Mouse (Mus musculus): ENCODE results near the gene Rpl13.

DNA sequence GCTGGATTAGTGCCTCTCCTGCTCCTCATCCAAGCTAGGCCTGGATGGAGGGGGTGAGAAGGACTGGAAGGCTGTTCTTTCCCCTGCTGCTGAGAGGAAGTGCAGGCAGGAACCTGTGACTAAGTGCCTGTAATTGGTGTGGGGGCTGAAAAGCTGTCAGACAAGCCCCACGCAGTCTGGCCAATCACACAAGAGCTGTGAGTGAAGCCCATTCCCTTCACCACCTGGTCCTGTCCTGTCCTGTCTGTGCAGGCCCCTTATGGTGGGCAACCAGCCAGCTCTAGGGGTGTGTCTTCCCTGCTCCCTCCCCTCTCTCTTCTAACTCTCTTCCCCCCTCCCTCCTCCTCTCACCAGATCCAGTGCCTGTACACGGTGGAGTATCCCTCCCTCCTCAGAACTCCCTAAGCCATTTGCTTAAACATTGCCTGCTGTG, 35.5 kb downstream of the Rpl13 start:
- TF ChIP-seq GABPA (IDR thresholded peaks at IDR 0.05; ENCODE audit: low read depth, low read length) (no peak), KAT2A (conservative IDR thresholded peaks at IDR 0.05; ENCODE audit: low read depth, low read length) (no peak), CTCF (IDR thresholded peaks at IDR 0.05 in 2 of 3, conservative IDR thresholded peaks at IDR 0.05 in 1 of 3; ENCODE audit: control insufficient read depth in 1 of 3, insufficient read depth in 1 of 3, low read depth in 2 of 3, low read length in 3 of 3, poor library complexity in 1 of 3, severe bottlenecking in 1 of 3) (no peak), POLR2A (IDR thresholded peaks at IDR 0.05; ENCODE audit: control insufficient read depth in 1 of 2, insufficient read depth in 1 of 2, low read depth in 1 of 2, low read length in 2 of 2, poor library complexity in 1 of 2) (no peak), POLR2AphosphoS5 (IDR thresholded peaks at IDR 0.05; ENCODE audit: borderline replicate concordance, low read depth, low read length) (no peak), RCOR1 (IDR thresholded peaks at IDR 0.05; ENCODE audit: low read depth, low read length) (no peak), HCFC1 (IDR thresholded peaks at IDR 0.05; ENCODE audit: low read depth, low read length) (no peak), CHD2 (IDR thresholded peaks at IDR 0.05; ENCODE audit: low read length) (no peak), E2F4 (IDR thresholded peaks at IDR 0.05; ENCODE audit: borderline replicate concordance, low read depth, low read length) (no peak), ETS1 (IDR thresholded peaks at IDR 0.05; ENCODE audit: low read depth, low read length) (no peak), GATA1 (IDR thresholded peaks at IDR 0.05; ENCODE audit: low read depth, low read length) (no peak)

Data from MEL (cell line).